Mouse (Mus musculus) lung, postnatal 0 days (tissue): ENCODE measurements at regions not wholly inside any gene's neighbourhood (a gene's known extent, or its start where the extent isn't known, plus 50 kb on each side); places are given as distances from the start of the nearest gene placed in this dataset.

ENCODE experiments used
- CTCF ChIP-seq: IDR thresholded peaks from 2 replicates; pipeline ENCODE4 v1.5.1; 2016; ENCODE audit warnings: antibody characterized with exemption, mild to moderate bottlenecking
- EP300 ChIP-seq: IDR thresholded peaks from 2 replicates; pipeline ENCODE4 v1.6.1; 2016; ENCODE audit warnings: antibody characterized with exemption, mild to moderate bottlenecking, control low read depth

DNA sequence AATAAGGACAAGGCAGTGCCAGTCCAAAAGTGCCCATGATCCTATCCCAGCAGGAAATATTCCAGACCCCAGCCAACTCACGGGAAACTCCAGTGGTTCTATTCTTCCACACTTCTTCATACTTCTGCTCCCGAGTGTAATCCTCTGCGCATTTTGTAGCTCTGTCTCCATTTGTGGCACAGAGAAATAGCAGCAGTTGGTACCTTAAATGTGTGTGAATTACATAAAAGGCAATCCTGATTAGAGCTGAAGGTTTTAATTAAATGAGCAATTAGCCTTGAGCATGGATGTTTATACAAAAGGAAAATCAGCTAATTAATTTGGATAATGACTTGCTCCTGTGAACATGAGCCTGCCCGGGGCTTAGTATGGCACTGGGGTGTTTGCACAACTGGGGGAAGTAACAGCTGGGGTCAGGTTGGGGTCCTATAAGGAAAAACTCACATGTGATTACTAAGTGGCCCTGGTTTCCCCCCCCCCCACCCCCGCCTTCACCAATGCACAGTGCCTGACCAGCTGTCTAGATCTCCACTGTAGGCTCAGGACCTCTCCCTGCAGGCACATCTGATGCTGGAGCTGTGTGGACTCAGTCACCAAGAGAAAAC, 110.9 kb upstream of the Irs2 start:
- TF ChIP-seq EP300 (no peak), CTCF (no peak)
